Mouse (Mus musculus) C2C12 (cell line): ENCODE measurements at regions not wholly inside any gene's neighbourhood (a gene's known extent, or its start where the extent isn't known, plus 50 kb on each side); places are given as distances from the start of the nearest gene placed in this dataset.

ENCODE experiments used
- CTCF ChIP-seq: IDR thresholded peaks from one replicate; pipeline ENCODE4 v1.5.1; 2011; ENCODE audit not compliant: control insufficient read depth, insufficient read depth, insufficient read length
- USF1 ChIP-seq: IDR thresholded peaks from one replicate; pipeline ENCODE4 v1.6.1; 2011; ENCODE audit warnings: low read depth, mild to moderate bottlenecking, control low read depth, moderate library complexity

DNA sequence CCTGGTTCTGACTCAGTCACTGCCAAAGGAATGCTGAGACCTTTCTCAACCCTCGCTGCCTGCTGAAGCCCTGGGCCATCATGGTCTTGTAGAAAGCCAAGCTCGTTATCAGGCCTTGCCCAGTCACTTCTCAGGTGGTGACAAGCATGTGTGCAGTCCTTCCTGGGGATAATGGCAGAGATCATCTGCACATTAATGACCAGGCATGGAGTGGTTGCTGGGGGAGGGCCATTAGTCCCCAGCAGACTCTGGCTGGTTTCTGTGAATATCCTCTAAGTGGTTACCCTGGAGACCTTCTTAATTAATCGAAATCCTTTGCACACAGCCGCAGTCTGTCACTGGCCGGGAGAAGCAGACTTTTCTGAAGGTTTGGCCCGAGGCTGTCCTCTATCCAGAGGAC is 239.0 kb downstream of the Sipa1l2 start:
- TF ChIP-seq CTCF: no peak
- no peak for TF ChIP-seq USF1
